Mouse (Mus musculus): Measurements from ENCODE around the gene Gtf2ird2. TPM values are rescaled to one million over a fixed set of nuclear protein-coding genes. Genes with fewer than 3 reads are reported as not detected.

The Gtf2ird2 gene
- polyA plus RNA-seq, 1 experiment from 2014 or later: 5.1 TPM

DNA sequence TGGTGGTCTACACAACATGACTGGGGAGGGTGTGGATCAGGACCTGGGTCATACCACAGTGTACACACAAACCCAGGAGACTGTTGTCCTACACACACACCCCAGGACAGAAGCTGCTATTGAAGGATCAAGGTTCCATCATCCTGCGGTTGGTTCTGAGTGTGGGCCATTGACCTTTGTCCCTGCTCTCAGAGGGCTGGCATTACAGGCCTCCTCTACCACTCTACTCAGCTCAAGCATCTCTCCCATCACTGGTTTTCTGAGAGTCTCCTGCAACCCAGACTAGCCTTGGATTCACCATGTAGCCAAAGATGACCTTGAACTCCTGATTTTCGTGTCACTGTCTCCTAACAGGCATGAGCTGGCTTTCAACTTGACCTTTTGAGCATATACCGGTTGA lies 52.4 kb downstream of the Gtf2ird2 start:
- Histone ChIP-seq H3K27me3 (no peaks in the 10 kb centered on the region), H3K4me2 (no peak overlapping the region), H3K9ac (no peak overlapping the region), H3K27ac (peak overlapping the region; percentile 58; the same call in 1 of the 2 replicates), H3K36me3 (peaks cover 56% of the 10 kb centered on the region), H3K9me3 (replicated peaks) (no peaks in the 10 kb centered on the region), H3K4me3 (no peak overlapping the region), H3K4me1 (replicated peaks) (peaks cover 47% of the 10 kb centered on the region)
- WGBS: 76% methylated on average over 3 of the region's 3 CpGs
- no peak for ATAC-seq (replicated peaks; ENCODE audit: insufficient number of reproducible peaks, insufficient read depth, low FRiP score, low read depth)

DNA sequence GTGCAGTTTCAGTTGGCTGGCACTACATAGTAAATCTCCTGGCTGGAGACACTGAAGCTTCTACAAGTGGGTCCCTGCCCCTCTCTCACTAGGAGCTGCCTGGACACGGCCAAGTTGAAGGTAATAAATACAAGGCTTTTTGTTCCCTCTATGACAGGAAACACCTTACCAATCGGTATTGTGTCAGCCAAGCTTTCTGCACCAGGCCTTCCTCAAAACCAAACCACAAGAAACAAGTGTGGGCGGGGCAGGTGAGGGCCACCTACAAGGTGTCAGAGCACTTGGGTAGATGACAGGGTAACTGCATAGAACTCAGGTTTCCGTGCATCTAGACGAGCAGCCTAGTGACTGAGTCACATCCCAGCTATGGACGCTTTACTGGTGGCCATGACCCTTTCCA lies 53.0 kb downstream of the Gtf2ird2 start:
- H3K27me3 ChIP-seq: no peaks in the 10 kb centered on the region
- 78% methylated on average over 6 of the region's 6 CpGs for WGBS
- H3K4me1 ChIP-seq (replicated peaks): peaks cover 43% of the 10 kb centered on the region
- H3K4me2 ChIP-seq: no peak overlapping the region
- peaks cover 62% of the 10 kb centered on the region for H3K36me3 ChIP-seq
- no peak for ATAC-seq (replicated peaks; ENCODE audit: insufficient number of reproducible peaks, insufficient read depth, low FRiP score, low read depth)
- H3K27ac ChIP-seq: peak overlapping the region; percentile 3; the same call in 1 of the 2 replicates
- H3K9me3 ChIP-seq (replicated peaks): no peaks in the 10 kb centered on the region
- H3K4me3 ChIP-seq: no peak overlapping the region
- no peak overlapping the region for H3K9ac ChIP-seq

DNA sequence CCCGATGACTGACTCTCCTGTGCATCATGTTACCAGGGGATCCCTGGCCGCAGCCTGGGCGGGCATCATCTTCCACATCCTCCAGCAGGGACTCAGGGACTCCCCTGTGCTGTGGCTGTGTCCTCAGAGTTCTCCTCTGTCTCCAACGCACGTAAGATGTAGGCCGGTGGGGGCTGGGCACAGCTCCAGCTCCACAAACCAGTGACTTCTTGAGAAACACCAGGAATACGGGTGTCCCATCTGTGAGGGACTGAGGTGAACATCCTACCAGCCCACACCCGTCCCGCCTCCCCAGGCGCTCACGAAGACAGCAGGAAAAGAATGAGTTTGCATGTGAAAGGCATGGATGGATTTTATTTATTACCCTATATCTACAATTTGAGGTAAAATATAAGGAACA lies 53.7 kb downstream of the Gtf2ird2 start:
- H3K27me3 ChIP-seq: no peaks in the 10 kb centered on the region
- no peak overlapping the region for H3K4me2 ChIP-seq
- peaks cover 69% of the 10 kb centered on the region for H3K36me3 ChIP-seq
- H3K9me3 ChIP-seq (replicated peaks): no peaks in the 10 kb centered on the region
- H3K4me1 ChIP-seq (replicated peaks): peaks cover 38% of the 10 kb centered on the region
- WGBS: 92% methylated on average over 11 of the region's 11 CpGs
- no peak overlapping the region for H3K27ac ChIP-seq
- H3K4me3 ChIP-seq: no peak overlapping the region
- no peak for ATAC-seq (replicated peaks; ENCODE audit: insufficient number of reproducible peaks, insufficient read depth, low FRiP score, low read depth)
- H3K9ac ChIP-seq: no peak overlapping the region

DNA sequence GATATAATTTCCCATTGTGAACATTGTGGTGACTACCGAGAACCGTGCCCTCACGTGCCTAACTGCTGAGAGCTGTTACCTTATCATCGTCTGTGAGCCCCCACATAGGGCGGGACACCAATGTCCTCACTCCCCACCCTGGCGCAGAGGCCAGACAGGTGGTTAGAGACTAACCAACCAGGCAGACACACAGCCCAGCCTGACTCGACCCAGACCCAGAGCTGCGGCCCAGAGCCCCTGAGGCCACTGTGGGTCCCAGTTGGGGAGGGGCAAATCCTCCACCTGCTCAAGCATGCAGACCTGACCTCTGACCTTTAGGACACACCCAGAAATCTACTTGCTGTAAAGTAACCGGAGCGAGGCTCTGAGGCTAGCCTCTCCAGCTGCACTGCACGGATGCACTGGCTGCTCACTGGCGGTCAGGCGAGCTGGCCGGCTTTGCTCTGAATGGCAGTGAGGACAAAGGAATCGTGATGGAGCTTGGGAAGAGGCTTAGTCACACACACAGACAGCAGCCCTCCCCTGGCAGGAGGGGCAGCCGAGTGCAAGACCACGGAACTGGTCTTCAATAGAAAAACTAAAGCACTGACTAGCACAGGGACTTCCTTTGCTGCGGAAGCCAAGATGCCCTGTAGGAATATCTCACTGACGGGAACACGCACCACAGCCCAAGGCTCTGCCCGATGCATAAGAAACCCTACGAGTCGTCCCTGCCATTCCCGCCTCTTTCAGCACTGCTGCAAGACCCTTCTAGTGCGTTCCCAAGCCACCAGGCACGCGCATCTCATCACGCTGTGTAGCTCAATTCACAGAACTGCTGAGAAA lies 54.3 kb downstream of the Gtf2ird2 start:
- whole genome bisulfite sequencing: 90% methylated on average over 28 of the region's 28 CpGs
- no peak overlapping the region for H3K4me3 ChIP-seq
- no peak overlapping the region for H3K9ac ChIP-seq
- no peak for ATAC-seq (replicated peaks; ENCODE audit: insufficient number of reproducible peaks, insufficient read depth, low FRiP score, low read depth)
- peaks cover 32% of the 10 kb centered on the region for H3K4me1 ChIP-seq (replicated peaks)
- H3K9me3 ChIP-seq (replicated peaks): no peaks in the 10 kb centered on the region
- H3K4me2 ChIP-seq: no peak overlapping the region
- H3K36me3 ChIP-seq: peaks cover 75% of the 10 kb centered on the region
- H3K27me3 ChIP-seq: no peaks in the 10 kb centered on the region
- H3K27ac ChIP-seq: no peak overlapping the region

DNA sequence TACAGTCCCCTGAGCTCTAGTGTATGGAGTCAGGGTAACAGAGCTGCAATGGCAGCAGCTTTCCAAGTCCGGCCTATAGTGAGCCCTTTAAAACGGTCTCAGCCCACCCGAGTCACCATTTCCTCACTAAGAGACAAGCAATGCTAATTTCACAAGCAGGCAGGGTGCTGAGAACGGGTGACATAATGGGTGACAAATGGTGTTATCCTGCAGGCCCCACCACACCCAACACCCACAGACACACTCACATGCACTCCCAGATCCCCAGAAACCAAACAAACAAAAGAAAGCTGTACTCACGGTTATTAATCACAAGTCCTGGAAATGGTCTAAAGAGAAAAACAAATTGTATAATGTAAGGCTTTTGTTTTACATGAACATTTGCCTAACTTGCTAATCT lies 58.0 kb downstream of the Gtf2ird2 start:
- Histone ChIP-seq H3K4me3 (no peak overlapping the region), H3K4me2 (no peak overlapping the region), H3K27me3 (no peaks in the 10 kb centered on the region), H3K4me1 (replicated peaks) (no peaks in the 10 kb centered on the region), H3K9ac (no peak overlapping the region), H3K36me3 (peaks cover 100% of the 10 kb centered on the region), H3K9me3 (replicated peaks) (no peaks in the 10 kb centered on the region), H3K27ac (no peak overlapping the region)
- WGBS: 77% methylated on average over 5 of the region's 5 CpGs
- no peak for ATAC-seq (replicated peaks; ENCODE audit: insufficient number of reproducible peaks, insufficient read depth, low FRiP score, low read depth)

DNA sequence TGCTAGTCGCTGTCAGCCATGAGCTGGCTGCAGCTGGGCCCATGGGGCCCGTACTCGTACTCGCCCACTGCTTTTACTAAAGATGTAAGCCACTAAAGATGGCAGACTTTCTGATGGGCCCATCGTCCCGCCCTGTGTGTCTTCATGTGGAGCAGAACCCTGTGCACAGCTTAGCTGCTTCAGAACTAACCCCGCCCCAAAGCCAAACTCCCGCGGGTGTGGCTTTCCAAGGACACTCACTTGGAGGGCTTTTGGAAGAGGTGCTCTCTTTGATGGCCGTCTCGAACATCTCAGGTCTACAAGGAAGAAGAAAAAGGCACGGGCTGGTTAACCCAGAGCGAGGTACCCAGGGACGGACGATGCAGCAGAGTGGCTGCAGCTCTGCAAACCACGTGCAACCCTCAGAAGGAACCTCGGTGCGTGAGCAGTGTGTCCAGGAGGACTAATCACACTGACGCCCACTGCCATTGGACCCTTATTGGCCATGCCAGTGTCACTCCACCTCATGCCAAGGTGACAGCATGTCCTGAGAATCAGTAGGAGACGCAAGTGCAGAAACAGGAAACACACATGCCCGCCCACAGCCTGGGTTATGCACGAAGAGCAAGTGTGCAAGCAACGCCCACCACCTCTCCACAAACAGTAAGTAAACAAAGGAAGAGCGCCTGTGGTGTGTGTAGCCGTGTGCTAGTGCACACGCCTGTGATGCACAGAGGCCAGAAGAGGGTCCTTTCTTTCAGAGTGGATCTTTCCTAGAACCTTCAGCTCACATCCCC lies 60.0 kb downstream of the Gtf2ird2 start:
- Histone ChIP-seq H3K9ac (no peak overlapping the region), H3K36me3 (peaks cover 100% of the 10 kb centered on the region), H3K27me3 (no peaks in the 10 kb centered on the region), H3K4me1 (replicated peaks) (no peaks in the 10 kb centered on the region), H3K4me3 (no peak overlapping the region), H3K4me2 (no peak overlapping the region), H3K9me3 (replicated peaks) (no peaks in the 10 kb centered on the region), H3K27ac (no peak overlapping the region)
- 88% methylated on average over 26 of the region's 26 CpGs for WGBS
- 0 out of 2 replicates have a peak, but pooled peaks have one; percentile 16 for ATAC-seq (replicated peaks; ENCODE audit: insufficient number of reproducible peaks, insufficient read depth, low FRiP score, low read depth)

DNA sequence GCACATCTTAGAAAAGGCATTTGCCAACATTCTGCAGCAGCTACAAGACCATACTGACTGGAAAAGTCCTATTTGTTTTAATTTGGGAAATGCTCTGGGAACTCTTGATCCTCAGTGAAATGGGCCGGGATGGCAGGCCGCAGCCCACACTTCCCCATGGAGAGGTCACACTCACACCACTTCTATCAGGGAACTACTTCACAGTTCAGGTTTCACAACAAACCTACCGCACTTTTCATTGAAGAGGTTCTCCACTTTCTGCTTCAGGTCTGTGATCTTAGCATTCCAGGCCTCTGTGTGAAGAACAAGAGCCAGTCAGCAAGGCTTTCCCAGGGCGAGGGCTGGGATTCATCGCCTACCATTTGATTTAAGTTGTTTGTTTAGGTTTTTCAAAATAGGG lies 61.1 kb downstream of the Gtf2ird2 start:
- Histone ChIP-seq H3K9ac (no peak overlapping the region), H3K4me3 (no peak overlapping the region), H3K27ac (no peak overlapping the region), H3K27me3 (no peaks in the 10 kb centered on the region), H3K36me3 (peaks cover 100% of the 10 kb centered on the region), H3K4me2 (no peak overlapping the region), H3K4me1 (replicated peaks) (no peaks in the 10 kb centered on the region), H3K9me3 (replicated peaks) (no peaks in the 10 kb centered on the region)
- no peak for ATAC-seq (replicated peaks; ENCODE audit: insufficient number of reproducible peaks, insufficient read depth, low FRiP score, low read depth)
- WGBS: 92% methylated on average over 5 of the region's 5 CpGs

DNA sequence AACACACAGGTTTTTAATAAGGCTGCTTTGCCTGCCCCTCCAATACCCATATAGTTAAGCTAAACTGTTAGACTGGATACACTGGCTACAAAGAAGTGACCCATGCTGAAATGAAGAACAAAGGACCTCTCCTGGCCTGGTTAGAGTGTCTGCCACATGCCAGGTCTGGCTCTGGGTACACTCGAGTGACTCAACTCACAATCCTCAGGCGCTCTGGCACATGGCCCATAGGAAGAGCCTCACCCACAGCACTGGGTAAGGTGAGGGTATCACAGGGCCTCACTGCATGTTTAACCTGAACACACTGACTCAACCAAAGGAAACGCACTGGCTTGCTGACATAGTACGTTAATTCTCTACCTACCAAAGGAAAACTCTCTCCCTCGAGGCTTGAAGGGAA lies 62.3 kb downstream of the Gtf2ird2 start:
- H3K27ac ChIP-seq: no peak overlapping the region

DNA sequence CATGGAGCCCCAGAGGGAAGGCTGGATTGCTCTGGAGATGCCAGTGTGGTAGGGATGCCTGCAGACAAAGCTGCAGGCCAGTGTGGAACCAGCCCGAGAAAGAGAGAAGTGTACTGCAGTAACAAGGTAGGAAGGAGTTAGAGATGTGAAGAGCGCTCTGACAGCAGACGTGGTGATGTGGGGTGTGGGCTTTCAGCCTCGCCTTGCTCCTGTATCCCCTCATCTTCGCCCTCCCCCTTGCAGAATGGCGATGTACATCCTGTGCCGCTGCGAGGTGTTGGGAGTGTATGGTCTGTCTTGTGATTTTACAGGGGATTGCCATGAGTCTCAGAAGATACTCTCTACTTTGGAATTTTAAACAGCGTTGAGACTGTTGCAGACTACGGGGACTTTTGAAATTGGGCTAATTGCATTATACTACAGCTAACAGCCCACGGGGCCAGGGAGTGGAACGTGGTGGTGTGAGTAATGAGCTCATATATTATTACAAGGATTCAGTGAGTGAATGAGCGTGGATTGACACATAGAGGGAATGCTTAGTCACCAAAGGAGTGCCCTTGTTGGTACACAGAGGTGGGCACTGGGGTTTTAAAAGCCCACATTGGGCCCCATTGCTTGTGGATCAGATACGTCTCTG lies 64.9 kb downstream of the Gtf2ird2 start:
- WGBS: 88% methylated on average over 14 of the region's 14 CpGs
- Histone ChIP-seq H3K27me3 (no peaks in the 10 kb centered on the region), H3K27ac (no peak overlapping the region), H3K36me3 (peaks cover 97% of the 10 kb centered on the region), H3K9ac (no peak overlapping the region), H3K4me2 (no peak overlapping the region), H3K9me3 (replicated peaks) (no peaks in the 10 kb centered on the region), H3K4me1 (replicated peaks) (no peaks in the 10 kb centered on the region), H3K4me3 (no peak overlapping the region)
- ATAC-seq (replicated peaks; ENCODE audit: insufficient number of reproducible peaks, insufficient read depth, low FRiP score, low read depth): no peak

More for the DNA sequence above, 62.3 kb downstream of the Gtf2ird2 start:
- no peak overlapping the region for H3K4me3 ChIP-seq
- ATAC-seq (replicated peaks; ENCODE audit: insufficient number of reproducible peaks, insufficient read depth, low FRiP score, low read depth): no peak; the same call in 1 of the 2 replicates
- 84% methylated on average over 5 of the region's 5 CpGs for WGBS
- H3K9me3 ChIP-seq (replicated peaks): no peaks in the 10 kb centered on the region
- H3K4me1 ChIP-seq (replicated peaks): no peaks in the 10 kb centered on the region
- no peaks in the 10 kb centered on the region for H3K27me3 ChIP-seq
- H3K36me3 ChIP-seq: peaks cover 97% of the 10 kb centered on the region
- H3K9ac ChIP-seq: no peak overlapping the region
- H3K4me2 ChIP-seq: no peak overlapping the region

DNA sequence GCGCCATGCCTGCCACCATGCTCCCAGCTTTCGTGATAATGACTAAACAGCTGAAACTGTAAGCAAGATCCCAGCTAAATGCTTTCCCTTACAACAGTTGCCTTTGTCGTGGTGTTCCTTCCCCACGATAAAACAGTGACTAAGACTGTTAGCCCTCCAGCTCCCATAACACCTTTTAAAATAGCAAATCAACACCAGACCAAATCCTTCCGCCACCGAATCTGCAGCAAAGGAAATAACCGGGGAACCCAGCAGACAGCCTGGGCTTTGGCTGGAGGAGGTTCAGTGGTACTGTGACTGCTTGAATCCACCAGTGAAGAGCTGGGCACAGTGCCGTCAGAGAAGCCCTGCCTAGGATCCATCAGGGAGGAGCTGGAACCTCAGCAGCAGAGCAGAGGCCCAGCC lies 65.4 kb downstream of the Gtf2ird2 start:
- peaks cover 97% of the 10 kb centered on the region for H3K36me3 ChIP-seq
- H3K9me3 ChIP-seq (replicated peaks): no peaks in the 10 kb centered on the region
- H3K4me3 ChIP-seq: no peak overlapping the region
- no peaks in the 10 kb centered on the region for H3K4me1 ChIP-seq (replicated peaks)
- H3K27ac ChIP-seq: no peak overlapping the region
- H3K9ac ChIP-seq: no peak overlapping the region
- ATAC-seq (replicated peaks; ENCODE audit: insufficient number of reproducible peaks, insufficient read depth, low FRiP score, low read depth): no peak
- no peak overlapping the region for H3K4me2 ChIP-seq
- H3K27me3 ChIP-seq: no peaks in the 10 kb centered on the region
- WGBS: 82% methylated on average over 8 of the region's 8 CpGs

DNA sequence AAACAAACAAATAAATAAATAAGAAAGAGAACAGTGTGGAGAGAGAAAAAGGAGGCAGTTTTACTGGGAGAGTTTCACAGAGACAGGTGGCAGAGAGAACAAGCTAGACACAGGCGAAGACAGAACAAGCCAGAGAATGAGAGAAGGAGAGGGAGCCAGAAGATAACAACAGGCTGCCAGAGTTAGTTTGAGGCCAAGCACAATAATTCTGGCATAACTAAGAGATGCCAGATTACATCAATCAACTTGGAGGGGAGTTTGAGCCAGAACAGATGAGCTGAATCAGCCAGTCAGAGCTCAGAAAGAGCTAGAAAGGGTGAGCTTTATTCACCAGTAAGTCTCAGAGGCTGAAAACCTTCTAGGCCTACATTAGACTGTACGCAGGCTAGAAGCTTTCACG lies 66.8 kb downstream of the Gtf2ird2 start:
- no peak overlapping the region for H3K9ac ChIP-seq

More for the DNA sequence above, 66.8 kb downstream of the Gtf2ird2 start:
- no peak overlapping the region for H3K4me2 ChIP-seq
- WGBS: 71% methylated on average over 3 of the region's 3 CpGs
- no peaks in the 10 kb centered on the region for H3K27me3 ChIP-seq
- ATAC-seq (replicated peaks; ENCODE audit: insufficient number of reproducible peaks, insufficient read depth, low FRiP score, low read depth): no peak
- no peaks in the 10 kb centered on the region for H3K4me1 ChIP-seq (replicated peaks)
- H3K36me3 ChIP-seq: peaks cover 97% of the 10 kb centered on the region
- H3K4me3 ChIP-seq: no peak overlapping the region
- no peak overlapping the region for H3K27ac ChIP-seq
- no peaks in the 10 kb centered on the region for H3K9me3 ChIP-seq (replicated peaks)

All from heart, embryonic 15.5 days (tissue).